Mouse (Mus musculus): ENCODE measurements at regions not wholly inside any gene's neighbourhood (a gene's known extent, or its start where the extent isn't known, plus 50 kb on each side); places are given as distances from the start of the nearest gene placed in this dataset.

DNA sequence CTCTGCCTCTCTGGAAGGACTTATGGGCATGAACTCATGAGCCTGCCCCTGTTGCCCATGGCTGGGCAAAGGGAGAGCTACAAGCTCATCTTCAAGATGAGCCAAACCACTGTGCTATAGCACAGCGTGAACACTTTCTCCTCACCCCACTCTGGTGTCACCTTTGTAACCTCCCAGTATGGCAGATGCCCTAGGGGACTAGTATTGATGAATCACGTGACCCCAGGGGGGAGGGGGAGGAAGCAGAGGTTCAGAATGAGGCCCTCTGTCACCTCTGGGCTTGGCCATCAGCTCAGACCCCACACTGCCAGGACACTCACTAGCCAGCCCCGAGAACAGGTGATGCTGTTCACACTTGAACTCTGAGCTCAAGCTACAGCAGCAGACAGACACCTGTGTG, 421.9 kb downstream of the Ptpru start:
- H3K9me3 ChIP-seq (ENCODE audit: control insufficient read depth, low read length), result no peaks in the 10 kb centered on the region
- H3K36me3 ChIP-seq (ENCODE audit: control insufficient read depth), result no peaks in the 10 kb centered on the region
- no peaks in the 10 kb centered on the region for H3K4me1 ChIP-seq (ENCODE audit: control insufficient read depth)
- H3K27me3 ChIP-seq (ENCODE audit: control insufficient read depth), result no peaks in the 10 kb centered on the region
- H3K4me3 ChIP-seq (replicated peaks), result no peak overlapping the region
- TF ChIP-seq GATA1 (IDR thresholded peaks at IDR 0.05; ENCODE audit: low read length) (no peak), TAL1 (IDR thresholded peaks at IDR 0.05; ENCODE audit: low read length) (no peak)

DNA sequence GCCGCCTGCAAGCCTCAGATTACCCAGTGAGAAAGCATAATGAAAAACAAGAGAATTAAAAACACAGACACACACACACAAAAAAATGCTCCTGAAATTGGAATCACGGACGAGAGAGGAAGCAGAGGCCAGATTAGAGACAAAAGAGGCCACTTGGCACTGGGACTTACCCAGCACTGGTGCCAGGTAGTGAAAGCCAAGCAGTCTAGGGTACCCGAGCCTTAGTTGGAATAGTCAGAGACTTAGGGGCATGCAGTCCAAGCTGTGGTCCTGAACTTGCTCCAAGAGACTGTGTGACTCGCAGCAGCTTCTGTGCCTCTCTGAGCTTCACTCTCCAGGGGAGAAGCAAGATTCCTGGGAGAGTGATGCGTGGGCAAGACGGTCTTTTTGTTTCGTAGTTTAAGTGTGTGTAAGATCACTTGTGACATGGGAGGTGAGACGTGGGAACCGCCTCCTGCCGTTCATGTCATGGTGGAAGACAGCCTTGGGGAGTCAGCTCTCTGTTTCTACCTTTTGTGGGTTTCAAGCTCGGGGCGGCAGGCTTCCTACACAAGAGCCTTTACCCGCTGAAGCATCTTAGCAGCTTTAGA, 420.8 kb downstream of the Ptpru start:
- no peaks in the 10 kb centered on the region for H3K9me3 ChIP-seq (ENCODE audit: control insufficient read depth, low read length)
- no peak overlapping the region for H3K4me3 ChIP-seq (replicated peaks)
- TF ChIP-seq GATA1 (IDR thresholded peaks at IDR 0.05; ENCODE audit: low read length), result no peak
- TF ChIP-seq TAL1 (IDR thresholded peaks at IDR 0.05; ENCODE audit: low read length), result no peak
- H3K27me3 ChIP-seq (ENCODE audit: control insufficient read depth), result no peaks in the 10 kb centered on the region
- no peaks in the 10 kb centered on the region for H3K4me1 ChIP-seq (ENCODE audit: control insufficient read depth)
- H3K36me3 ChIP-seq (ENCODE audit: control insufficient read depth), result no peaks in the 10 kb centered on the region

DNA sequence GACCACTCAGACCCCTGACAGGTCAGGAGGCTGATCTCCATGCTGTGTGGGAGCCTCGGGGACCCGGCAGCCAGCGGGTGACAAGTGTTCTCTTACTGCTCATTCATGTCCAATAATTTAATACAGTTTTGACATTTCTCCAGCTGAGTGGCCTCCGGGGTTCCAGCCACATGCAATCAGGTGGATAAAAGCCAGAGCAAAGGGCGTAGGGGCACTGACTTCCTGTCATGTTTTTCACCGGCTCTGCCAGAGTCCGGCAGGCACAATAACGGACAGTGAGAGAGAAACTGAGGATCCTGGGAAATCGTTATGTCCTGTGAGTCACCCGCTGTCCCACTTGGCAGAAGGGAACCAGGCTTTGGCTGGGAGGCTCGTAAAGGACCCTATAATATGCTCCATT, 412.8 kb downstream of the Ptpru start:
- Histone ChIP-seq H3K4me3 (replicated peaks) (no peak overlapping the region), H3K36me3 (ENCODE audit: control insufficient read depth) (no peaks in the 10 kb centered on the region), H3K27me3 (ENCODE audit: control insufficient read depth) (no peaks in the 10 kb centered on the region), H3K9me3 (ENCODE audit: control insufficient read depth, low read length) (no peaks in the 10 kb centered on the region), H3K4me1 (ENCODE audit: control insufficient read depth) (no peaks in the 10 kb centered on the region)
- TF ChIP-seq TAL1 (IDR thresholded peaks at IDR 0.05; ENCODE audit: low read length) (no peak), GATA1 (IDR thresholded peaks at IDR 0.05; ENCODE audit: low read length) (no peak)

- Histone ChIP-seq H3K36me3 (ENCODE audit: control insufficient read depth) (no peaks in the 10 kb centered on the region), H3K9me3 (ENCODE audit: control insufficient read depth, low read length) (no peaks in the 10 kb centered on the region), H3K4me3 (replicated peaks) (no peak overlapping the region), H3K27me3 (ENCODE audit: control insufficient read depth) (no peaks in the 10 kb centered on the region), H3K4me1 (ENCODE audit: control insufficient read depth) (no peaks in the 10 kb centered on the region)
- TF ChIP-seq TAL1 (IDR thresholded peaks at IDR 0.05; ENCODE audit: low read length) (no peak), GATA1 (IDR thresholded peaks at IDR 0.05; ENCODE audit: low read length) (no peak)
These were observed 410.2 kb downstream of the Ptpru start for GRCm38 (mm10) chr4:131427871-131428270.

DNA sequence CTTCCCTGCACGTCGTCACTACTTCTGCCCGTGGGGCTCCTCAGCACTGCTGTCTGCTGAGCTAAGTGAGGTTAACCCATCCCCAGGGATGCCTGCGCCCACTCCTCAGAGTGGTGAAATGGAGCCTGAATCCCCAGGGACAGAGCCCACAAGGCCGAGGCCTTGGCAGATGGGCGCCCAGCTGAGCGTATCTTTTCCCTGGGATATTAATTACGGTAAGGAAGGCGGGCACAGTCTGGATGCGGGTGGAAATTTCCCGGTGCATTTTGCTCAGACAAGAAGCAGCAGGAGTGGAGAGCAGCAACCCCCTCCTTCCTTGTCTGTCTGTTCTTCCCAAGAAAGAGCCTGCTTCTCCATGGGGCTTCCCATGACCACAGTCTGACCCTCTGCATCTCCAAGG, 408.7 kb downstream of the Ptpru start:
- Histone ChIP-seq H3K4me1 (ENCODE audit: control insufficient read depth) (no peaks in the 10 kb centered on the region), H3K27me3 (ENCODE audit: control insufficient read depth) (no peaks in the 10 kb centered on the region), H3K36me3 (ENCODE audit: control insufficient read depth) (no peaks in the 10 kb centered on the region), H3K9me3 (ENCODE audit: control insufficient read depth, low read length) (no peaks in the 10 kb centered on the region), H3K4me3 (replicated peaks) (no peak overlapping the region)
- no peak for TF ChIP-seq TAL1 (IDR thresholded peaks at IDR 0.05; ENCODE audit: low read length)
- TF ChIP-seq GATA1 (IDR thresholded peaks at IDR 0.05; ENCODE audit: low read length), result no peak

DNA sequence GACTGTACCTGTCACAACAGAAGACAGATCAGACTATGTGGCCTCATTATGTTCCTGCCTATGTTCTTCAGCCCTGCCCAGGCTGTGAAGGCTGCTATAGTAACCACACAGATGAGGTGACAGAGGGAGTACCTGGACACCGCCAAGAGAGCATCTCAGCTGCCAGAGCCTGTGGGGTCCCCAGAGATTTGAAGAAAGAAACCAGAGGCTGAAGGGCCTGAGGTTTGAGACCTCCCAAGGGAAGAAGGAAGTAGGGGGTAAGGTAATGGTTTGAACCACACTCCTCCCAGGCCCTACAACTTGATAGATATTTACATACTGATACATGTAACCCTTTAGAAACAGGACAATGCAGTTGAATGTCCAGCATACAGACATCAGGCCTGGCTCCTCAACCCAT, 407.7 kb downstream of the Ptpru start:
- Histone ChIP-seq H3K9me3 (ENCODE audit: control insufficient read depth, low read length) (no peaks in the 10 kb centered on the region), H3K4me1 (ENCODE audit: control insufficient read depth) (no peaks in the 10 kb centered on the region), H3K4me3 (replicated peaks) (no peak overlapping the region), H3K36me3 (ENCODE audit: control insufficient read depth) (no peaks in the 10 kb centered on the region), H3K27me3 (ENCODE audit: control insufficient read depth) (no peaks in the 10 kb centered on the region)
- no peak for TF ChIP-seq GATA1 (IDR thresholded peaks at IDR 0.05; ENCODE audit: low read length)
- no peak for TF ChIP-seq TAL1 (IDR thresholded peaks at IDR 0.05; ENCODE audit: low read length)

DNA sequence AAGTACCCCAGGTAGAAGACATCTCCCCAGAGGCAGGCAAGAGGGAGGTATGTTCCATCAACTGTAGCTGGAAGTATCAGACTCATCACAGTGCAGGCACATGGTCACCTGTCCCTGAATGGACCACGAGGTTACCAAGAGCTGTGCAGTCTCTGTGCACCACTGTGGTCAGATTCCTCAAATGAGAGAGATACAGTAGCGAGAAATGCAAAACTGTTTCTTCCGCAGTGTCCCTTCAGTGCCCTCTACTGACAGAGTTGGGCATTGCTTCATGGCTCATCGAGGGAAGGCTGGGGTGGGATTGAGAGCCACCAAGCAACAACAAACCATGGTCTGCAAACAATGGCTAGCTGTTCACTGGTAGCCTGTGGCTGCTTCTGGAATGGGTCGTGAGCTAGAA, 406.9 kb downstream of the Ptpru start:
- H3K36me3 ChIP-seq (ENCODE audit: control insufficient read depth), result no peaks in the 10 kb centered on the region
- no peaks in the 10 kb centered on the region for H3K4me1 ChIP-seq (ENCODE audit: control insufficient read depth)
- H3K9me3 ChIP-seq (ENCODE audit: control insufficient read depth, low read length), result no peaks in the 10 kb centered on the region
- no peak overlapping the region for H3K4me3 ChIP-seq (replicated peaks)
- no peaks in the 10 kb centered on the region for H3K27me3 ChIP-seq (ENCODE audit: control insufficient read depth)
- TF ChIP-seq GATA1 (IDR thresholded peaks at IDR 0.05; ENCODE audit: low read length) (no peak), TAL1 (IDR thresholded peaks at IDR 0.05; ENCODE audit: low read length) (no peak)

- Histone ChIP-seq H3K4me3 (replicated peaks) (no peak overlapping the region), H3K9me3 (ENCODE audit: control insufficient read depth, low read length) (no peaks in the 10 kb centered on the region), H3K36me3 (ENCODE audit: control insufficient read depth) (no peaks in the 10 kb centered on the region), H3K4me1 (ENCODE audit: control insufficient read depth) (no peaks in the 10 kb centered on the region), H3K27me3 (ENCODE audit: control insufficient read depth) (no peaks in the 10 kb centered on the region)
- no peak for TF ChIP-seq TAL1 (IDR thresholded peaks at IDR 0.05; ENCODE audit: low read length)
- TF ChIP-seq GATA1 (IDR thresholded peaks at IDR 0.05; ENCODE audit: low read length), result no peak
These were observed 405.4 kb downstream of the Ptpru start for GRCm38 (mm10) chr4:131432591-131433177.

DNA sequence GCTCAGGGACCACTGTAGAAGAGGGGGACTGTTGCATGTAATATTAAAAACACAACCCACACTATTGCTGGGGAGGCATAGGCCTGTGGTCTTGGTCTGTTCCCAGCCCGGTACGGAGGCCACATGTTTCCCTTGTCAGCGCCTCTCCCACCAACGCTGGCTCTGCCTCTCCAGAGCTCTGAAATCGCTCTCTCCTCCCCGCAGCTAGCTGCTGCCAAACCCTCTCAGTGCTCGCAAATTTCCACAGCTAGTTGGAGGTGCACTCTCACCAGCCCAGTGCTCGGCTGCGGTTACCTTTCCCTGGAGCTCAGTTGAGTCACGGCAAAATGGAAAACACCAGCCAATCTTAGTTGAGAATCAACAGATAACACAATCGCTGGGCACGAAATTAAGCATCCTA, 402.9 kb downstream of the Ptpru start:
- H3K9me3 ChIP-seq (ENCODE audit: control insufficient read depth, low read length), result no peaks in the 10 kb centered on the region
- H3K4me1 ChIP-seq (ENCODE audit: control insufficient read depth), result no peaks in the 10 kb centered on the region
- no peak overlapping the region for H3K4me3 ChIP-seq (replicated peaks)
- no peaks in the 10 kb centered on the region for H3K36me3 ChIP-seq (ENCODE audit: control insufficient read depth)
- TF ChIP-seq TAL1 (IDR thresholded peaks at IDR 0.05; ENCODE audit: low read length) (no peak), GATA1 (IDR thresholded peaks at IDR 0.05; ENCODE audit: low read length) (no peak)
- no peaks in the 10 kb centered on the region for H3K27me3 ChIP-seq (ENCODE audit: control insufficient read depth)

GRCm38 (mm10) chr4:131438403-131438802, 399.7 kb downstream of the Ptpru start:
- TF ChIP-seq TAL1 (IDR thresholded peaks at IDR 0.05; ENCODE audit: low read length), result no peak
- TF ChIP-seq GATA1 (IDR thresholded peaks at IDR 0.05; ENCODE audit: low read length), result no peak
- Histone ChIP-seq H3K9me3 (ENCODE audit: control insufficient read depth, low read length) (no peaks in the 10 kb centered on the region), H3K36me3 (ENCODE audit: control insufficient read depth) (no peaks in the 10 kb centered on the region), H3K4me1 (ENCODE audit: control insufficient read depth) (no peaks in the 10 kb centered on the region), H3K27me3 (ENCODE audit: control insufficient read depth) (no peaks in the 10 kb centered on the region), H3K4me3 (replicated peaks) (no peak overlapping the region)

Data from erythroblast, embryonic 14.5 days (primary cell).